Mouse (Mus musculus): ENCODE results near the gene Ube2r2. TPM values are rescaled to one million over a fixed set of nuclear protein-coding genes. Genes with fewer than 3 reads are reported as not detected.
A peak's percentile ranks its signal among the peaks of the same experiment; 100 is the strongest.

The Ube2r2 gene
- polyA plus RNA-seq, 1 experiment from 2014 or later, result 92.5 TPM

- no peak overlapping the region for H3K4me3 ChIP-seq (ENCODE audit: low read depth, low read length)
- H3K9ac ChIP-seq, result no peak overlapping the region
- DNase-seq (no peak), ATAC-seq (ENCODE audit: insufficient read depth) (no peak)
- no peaks in the 10 kb centered on the region for H3K36me3 ChIP-seq (ENCODE audit: insufficient read depth)
- no peak for TF ChIP-seq CTCF (IDR thresholded peaks at IDR 0.05; ENCODE audit: low read depth)
- no peak overlapping the region for H3K27ac ChIP-seq (ENCODE audit: low read depth)
- peaks cover 5% of the 10 kb centered on the region; the same call in 1 of the 2 replicates for H3K4me1 ChIP-seq (ENCODE audit: insufficient read depth)
- H3K4me2 ChIP-seq, result no peak overlapping the region
- H3K9me3 ChIP-seq (ENCODE audit: low read depth, low read length), result no peaks in the 10 kb centered on the region
- peaks cover 10% of the 10 kb centered on the region for H3K27me3 ChIP-seq (ENCODE audit: insufficient read depth, low read length)
Measured at GRCm38 (mm10) chr4:41102901-41103300, 32.6 kb upstream of the Ube2r2 start.

DNA sequence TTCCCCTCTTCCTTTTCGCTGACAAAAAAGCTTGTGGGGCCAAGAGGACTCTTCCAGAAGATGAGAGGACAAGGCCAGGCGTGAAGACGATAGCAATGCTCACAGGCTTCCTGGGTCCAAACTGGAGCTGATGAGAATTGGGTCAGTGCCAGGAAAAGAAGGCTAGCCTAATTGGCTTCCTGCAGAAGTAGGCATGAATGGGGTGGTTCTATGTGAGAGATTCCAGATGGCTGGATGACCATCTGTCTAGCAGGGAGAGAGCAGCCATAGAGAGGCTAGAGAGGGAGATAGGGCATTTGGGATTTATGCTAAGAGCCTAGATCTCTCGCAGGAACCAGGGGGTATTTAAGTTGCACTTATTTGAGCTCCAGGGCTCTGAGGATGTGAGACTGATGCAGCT, 28.1 kb upstream of the Ube2r2 start:
- DNase-seq, result peak; percentile 61
- 0 out of 2 replicates have a peak, but pooled peaks have one; percentile 31 for ATAC-seq (ENCODE audit: insufficient read depth)
- H3K27me3 ChIP-seq (ENCODE audit: insufficient read depth, low read length), result no peaks in the 10 kb centered on the region
- no peaks in the 10 kb centered on the region for H3K36me3 ChIP-seq (ENCODE audit: insufficient read depth)
- no peak overlapping the region for H3K4me2 ChIP-seq
- H3K9ac ChIP-seq, result no peak overlapping the region
- no peaks in the 10 kb centered on the region for H3K4me1 ChIP-seq (ENCODE audit: insufficient read depth)
- H3K27ac ChIP-seq (ENCODE audit: low read depth), result no peak overlapping the region
- TF ChIP-seq CTCF (IDR thresholded peaks at IDR 0.05; ENCODE audit: low read depth), result no peak
- H3K9me3 ChIP-seq (ENCODE audit: low read depth, low read length), result no peaks in the 10 kb centered on the region
- no peak overlapping the region for H3K4me3 ChIP-seq (ENCODE audit: low read depth, low read length)
- 47% methylated on average over 4 of the region's 4 CpGs for WGBS

GRCm38 (mm10) chr4:41108717-41109425, 26.7 kb upstream of the Ube2r2 start:
- TF ChIP-seq CTCF (IDR thresholded peaks at IDR 0.05; ENCODE audit: low read depth), result no peak
- Histone ChIP-seq H3K27ac (ENCODE audit: low read depth) (no peak overlapping the region), H3K4me3 (ENCODE audit: low read depth, low read length) (no peak overlapping the region), H3K36me3 (ENCODE audit: insufficient read depth) (peaks cover 2% of the 10 kb centered on the region; the same call in 1 of the 2 replicates), H3K9me3 (ENCODE audit: low read depth, low read length) (no peaks in the 10 kb centered on the region), H3K27me3 (ENCODE audit: insufficient read depth, low read length) (no peaks in the 10 kb centered on the region), H3K4me2 (no peak overlapping the region), H3K4me1 (ENCODE audit: insufficient read depth) (no peaks in the 10 kb centered on the region), H3K9ac (no peak overlapping the region)
- DNase-seq (no peak), ATAC-seq (ENCODE audit: insufficient read depth) (no peak)
- WGBS, result 66% methylated on average over 10 of the region's 10 CpGs

DNA sequence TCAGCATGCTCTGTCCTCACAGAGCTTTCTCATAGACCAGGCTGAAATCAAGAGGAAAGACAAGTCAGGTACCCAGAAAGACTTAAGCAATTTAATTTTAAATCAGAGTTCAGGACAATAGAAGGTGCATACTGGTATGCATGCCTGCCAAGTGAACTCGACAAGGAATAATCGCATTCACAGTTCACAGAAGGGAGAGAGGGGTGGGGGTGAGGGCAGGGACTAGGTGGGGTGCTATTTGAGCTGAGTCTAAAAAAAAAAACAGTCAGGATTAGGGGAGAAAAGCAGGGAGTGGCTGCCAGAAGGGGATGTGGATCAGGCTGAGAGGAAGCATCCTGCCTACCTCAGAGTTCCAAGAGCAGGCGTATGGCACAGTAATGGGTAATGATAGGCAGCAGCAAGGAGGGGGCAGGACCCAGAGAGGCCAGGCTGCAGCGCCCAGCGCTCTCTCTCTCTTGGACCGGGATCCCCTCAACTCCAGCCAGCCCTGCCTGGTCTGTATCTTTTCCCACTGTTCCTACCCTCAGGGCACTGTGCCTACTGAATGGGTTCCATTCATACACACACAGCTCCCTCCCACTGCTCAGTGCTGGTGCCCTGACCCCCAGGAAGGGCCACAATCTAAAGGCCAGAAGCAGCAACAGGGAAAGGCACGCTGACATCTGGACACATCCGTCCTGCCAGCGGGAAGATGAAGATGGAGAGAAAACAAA, 21.0 kb upstream of the Ube2r2 start:
- Histone ChIP-seq H3K4me2 (no peak overlapping the region), H3K9ac (no peak overlapping the region), H3K27ac (ENCODE audit: low read depth) (no peak overlapping the region), H3K36me3 (ENCODE audit: insufficient read depth) (peaks cover 57% of the 10 kb centered on the region), H3K4me3 (ENCODE audit: low read depth, low read length) (no peak overlapping the region), H3K9me3 (ENCODE audit: low read depth, low read length) (no peaks in the 10 kb centered on the region), H3K4me1 (ENCODE audit: insufficient read depth) (no peaks in the 10 kb centered on the region), H3K27me3 (ENCODE audit: insufficient read depth, low read length) (no peaks in the 10 kb centered on the region)
- no peak for DNase-seq
- ATAC-seq (ENCODE audit: insufficient read depth), result no peak
- TF ChIP-seq CTCF (IDR thresholded peaks at IDR 0.05; ENCODE audit: low read depth), result no peak
- WGBS, result 83% methylated on average over 9 of the region's 9 CpGs

- Histone ChIP-seq H3K9ac (no peak overlapping the region), H3K27ac (ENCODE audit: low read depth) (no peak overlapping the region), H3K27me3 (ENCODE audit: insufficient read depth, low read length) (no peaks in the 10 kb centered on the region), H3K4me2 (no peak overlapping the region), H3K4me1 (ENCODE audit: insufficient read depth) (no peaks in the 10 kb centered on the region), H3K36me3 (ENCODE audit: insufficient read depth) (peaks cover 63% of the 10 kb centered on the region), H3K4me3 (ENCODE audit: low read depth, low read length) (no peak overlapping the region), H3K9me3 (ENCODE audit: low read depth, low read length) (no peaks in the 10 kb centered on the region)
- DNase-seq (no peak), ATAC-seq (ENCODE audit: insufficient read depth) (no peak)
- no peak for TF ChIP-seq CTCF (IDR thresholded peaks at IDR 0.05; ENCODE audit: low read depth)
- 87% methylated on average over 6 of the region's 6 CpGs for whole genome bisulfite sequencing
Measured at GRCm38 (mm10) chr4:41115074-41115473, 20.5 kb upstream of the Ube2r2 start.

- Histone ChIP-seq H3K4me2 (no peak overlapping the region), H3K27me3 (ENCODE audit: insufficient read depth, low read length) (no peaks in the 10 kb centered on the region), H3K4me1 (ENCODE audit: insufficient read depth) (no peaks in the 10 kb centered on the region), H3K9ac (no peak overlapping the region), H3K36me3 (ENCODE audit: insufficient read depth) (peaks cover 70% of the 10 kb centered on the region), H3K27ac (ENCODE audit: low read depth) (no peak overlapping the region), H3K9me3 (ENCODE audit: low read depth, low read length) (no peaks in the 10 kb centered on the region), H3K4me3 (ENCODE audit: low read depth, low read length) (no peak overlapping the region)
- DNase-seq, result no peak
- WGBS, result 93% methylated on average over 15 of the region's 15 CpGs
- no peak for ATAC-seq (ENCODE audit: insufficient read depth)
- TF ChIP-seq CTCF (IDR thresholded peaks at IDR 0.05; ENCODE audit: low read depth), result no peak
Measured at GRCm38 (mm10) chr4:41115793-41116192, 19.8 kb upstream of the Ube2r2 start.

DNA sequence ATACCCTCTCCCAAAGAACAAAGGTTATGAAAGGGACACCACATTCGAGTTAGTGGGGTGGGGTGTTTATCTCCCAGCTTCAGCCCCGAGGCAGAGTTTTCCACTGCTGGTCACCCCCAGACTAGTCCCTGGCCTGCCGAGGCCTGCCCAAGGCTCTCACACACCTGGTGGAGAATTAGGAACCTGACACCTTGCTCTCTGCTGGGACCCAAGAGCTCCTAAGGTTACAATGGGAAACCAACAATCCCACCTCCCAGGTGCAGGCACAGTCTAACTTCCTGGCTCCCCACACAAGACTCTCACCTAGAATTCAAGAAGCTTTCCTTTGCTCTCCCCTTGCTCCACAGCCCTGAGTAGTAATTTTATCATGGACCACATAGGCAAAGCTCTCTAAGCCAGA, 18.7 kb upstream of the Ube2r2 start:
- Histone ChIP-seq H3K4me1 (ENCODE audit: insufficient read depth) (no peaks in the 10 kb centered on the region), H3K9ac (no peak overlapping the region), H3K9me3 (ENCODE audit: low read depth, low read length) (no peaks in the 10 kb centered on the region), H3K36me3 (ENCODE audit: insufficient read depth) (peaks cover 80% of the 10 kb centered on the region), H3K4me3 (ENCODE audit: low read depth, low read length) (no peak overlapping the region), H3K27ac (ENCODE audit: low read depth) (no peak overlapping the region), H3K27me3 (ENCODE audit: insufficient read depth, low read length) (no peaks in the 10 kb centered on the region), H3K4me2 (no peak overlapping the region)
- ATAC-seq (ENCODE audit: insufficient read depth), result no peak
- TF ChIP-seq CTCF (IDR thresholded peaks at IDR 0.05; ENCODE audit: low read depth), result no peak
- 83% methylated on average over 3 of the region's 3 CpGs for WGBS
- no peak for DNase-seq
